Mouse (Mus musculus): ENCODE results near the gene H2-Ke6.
"Not testable (repeated sequence)": the region's sequence is repeated elsewhere in the genome, so short reads cannot be mapped to it uniquely, and the experiment has no call there.

DNA sequence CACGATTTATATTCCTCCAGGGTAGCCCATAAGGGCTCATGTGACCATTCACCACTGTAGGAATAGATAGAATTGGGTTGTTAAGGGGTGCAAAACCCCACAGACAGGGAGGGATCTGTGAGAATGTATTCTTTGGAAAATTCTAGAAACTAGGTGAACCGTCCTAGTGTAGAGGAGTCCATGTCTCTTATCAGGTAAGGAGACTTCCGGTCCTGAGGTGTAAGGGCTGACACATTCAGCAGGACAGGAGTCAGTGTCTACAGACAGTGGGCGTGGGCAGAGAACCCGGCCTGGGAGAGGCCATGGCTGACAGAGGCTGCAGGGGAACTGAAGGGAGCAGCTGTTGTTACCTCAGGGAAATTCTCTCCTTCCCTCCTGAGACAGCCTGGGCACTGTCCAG, 29.2 kb downstream of the H2-Ke6 start:
- not testable (repeated sequence) for TF ChIP-seq CTCF (conservative IDR thresholded peaks at IDR 0.05 in 1 of 2, IDR thresholded peaks at IDR 0.05 in 1 of 2; ENCODE audit: low read depth in 2 of 2, low read length in 2 of 2); RAD21 (IDR thresholded peaks at IDR 0.05; ENCODE audit: low read depth, low read length); USF1 (IDR thresholded peaks at IDR 0.05; ENCODE audit: low read depth, low read length); TBP (conservative IDR thresholded peaks at IDR 0.05; ENCODE audit: low read depth, low read length); CHD1 (IDR thresholded peaks at IDR 0.05; ENCODE audit: low read depth, low read length); BHLHE40 (IDR thresholded peaks at IDR 0.05; ENCODE audit: low read depth, low read length); UBTF (IDR thresholded peaks at IDR 0.05; ENCODE audit: low read depth, low read length); CHD2 (IDR thresholded peaks at IDR 0.05; ENCODE audit: low read length); POLR2A (IDR thresholded peaks at IDR 0.05; ENCODE audit: low read depth, low read length); TCF12 (IDR thresholded peaks at IDR 0.05; ENCODE audit: low read depth, low read length)
